Mouse (Mus musculus): ENCODE measurements around the gene N4bp3. TPM values are rescaled to one million over a fixed set of nuclear protein-coding genes. Genes with fewer than 3 reads are reported as not detected.
A peak's percentile ranks its signal among the peaks of the same experiment; 100 is the strongest.

The N4bp3 gene
- polyA plus RNA-seq, 1 experiment, result 5.3 TPM

GRCm38 (mm10) chr11:51609266-51609909, 41.3 kb downstream of the N4bp3 start:
- TF ChIP-seq MYOD1 (IDR thresholded peaks at IDR 0.05; ENCODE audit: control insufficient read depth, insufficient read length, low read depth) (no peak), USF1 (IDR thresholded peaks at IDR 0.05; ENCODE audit: low read depth) (no peak), MAX (IDR thresholded peaks at IDR 0.05) (no peak), CEBPB (IDR thresholded peaks at IDR 0.05; ENCODE audit: low read depth) (no peak), MYOG (IDR thresholded peaks at IDR 0.05; ENCODE audit: control insufficient read depth, extremely low read depth, insufficient read length) (no peak), CTCF (IDR thresholded peaks at IDR 0.05; ENCODE audit: control insufficient read depth, insufficient read depth, insufficient read length) (no peak), FOSL1 (IDR thresholded peaks at IDR 0.05; ENCODE audit: insufficient read depth, low read length, poor library complexity, severe bottlenecking) (no peak)
- peaks cover 19% of the 10 kb centered on the region for H3K79me3 ChIP-seq (ENCODE audit: low read depth)
- no peaks in the 10 kb centered on the region for H3K27me3 ChIP-seq (ENCODE audit: control insufficient read depth, insufficient read depth, insufficient read length)
- H3K36me3 ChIP-seq (ENCODE audit: control insufficient read depth, insufficient read depth), result peaks cover 14% of the 10 kb centered on the region
- H3ac ChIP-seq (ENCODE audit: control insufficient read depth, insufficient read length, low read depth), result no peak overlapping the region
- no peak overlapping the region for H3K4me3 ChIP-seq (ENCODE audit: insufficient read depth, poor library complexity, severe bottlenecking)
- H3K79me2 ChIP-seq (ENCODE audit: control insufficient read depth, insufficient read depth), result peaks cover 32% of the 10 kb centered on the region

- Histone ChIP-seq H3K36me3 (ENCODE audit: control insufficient read depth, insufficient read depth) (peaks cover 36% of the 10 kb centered on the region), H3ac (ENCODE audit: control insufficient read depth, insufficient read length, low read depth) (peak overlapping the region; percentile 90), H3K4me3 (ENCODE audit: insufficient read depth, poor library complexity, severe bottlenecking) (peak overlapping the region; percentile 99), H3K79me2 (ENCODE audit: control insufficient read depth, insufficient read depth) (peaks cover 54% of the 10 kb centered on the region), H3K27me3 (ENCODE audit: control insufficient read depth, insufficient read depth, insufficient read length) (no peaks in the 10 kb centered on the region), H3K79me3 (ENCODE audit: low read depth) (peaks cover 41% of the 10 kb centered on the region)
- TF ChIP-seq FOSL1 (IDR thresholded peaks at IDR 0.05; ENCODE audit: insufficient read depth, low read length, poor library complexity, severe bottlenecking) (no peak), CTCF (IDR thresholded peaks at IDR 0.05; ENCODE audit: control insufficient read depth, insufficient read depth, insufficient read length) (no peak), MYOG (IDR thresholded peaks at IDR 0.05; ENCODE audit: control insufficient read depth, extremely low read depth, insufficient read length) (no peak), MAX (IDR thresholded peaks at IDR 0.05) (no peak), MYOD1 (IDR thresholded peaks at IDR 0.05; ENCODE audit: control insufficient read depth, insufficient read length, low read depth) (no peak), CEBPB (IDR thresholded peaks at IDR 0.05; ENCODE audit: low read depth) (no peak)
Measured at GRCm38 (mm10) chr11:51607096-51607738, 43.4 kb downstream of the N4bp3 start.

GRCm38 (mm10) chr11:51606447-51607095, 44.1 kb downstream of the N4bp3 start, which contains the start of gene Hnrnpab:
Hnrnpab (minus strand) TSS chr11:51606847.
- peaks cover 43% of the 10 kb centered on the region for H3K36me3 ChIP-seq (ENCODE audit: control insufficient read depth, insufficient read depth)
- peak within 1 kb of the TSS; percentile 99 for H3K4me3 ChIP-seq (ENCODE audit: insufficient read depth, poor library complexity, severe bottlenecking)
- TF ChIP-seq USF1 (IDR thresholded peaks at IDR 0.05; ENCODE audit: low read depth) (no peak), MAX (IDR thresholded peaks at IDR 0.05) (peak; percentile 77)
- peaks cover 61% of the 10 kb centered on the region for H3K79me2 ChIP-seq (ENCODE audit: control insufficient read depth, insufficient read depth)
- H3ac ChIP-seq (ENCODE audit: control insufficient read depth, insufficient read length, low read depth), result peak within 1 kb of the TSS; percentile 97
- H3K27me3 ChIP-seq (ENCODE audit: control insufficient read depth, insufficient read depth, insufficient read length), result no peaks in the 10 kb centered on the region
- H3K79me3 ChIP-seq (ENCODE audit: low read depth), result peaks cover 47% of the 10 kb centered on the region

DNA sequence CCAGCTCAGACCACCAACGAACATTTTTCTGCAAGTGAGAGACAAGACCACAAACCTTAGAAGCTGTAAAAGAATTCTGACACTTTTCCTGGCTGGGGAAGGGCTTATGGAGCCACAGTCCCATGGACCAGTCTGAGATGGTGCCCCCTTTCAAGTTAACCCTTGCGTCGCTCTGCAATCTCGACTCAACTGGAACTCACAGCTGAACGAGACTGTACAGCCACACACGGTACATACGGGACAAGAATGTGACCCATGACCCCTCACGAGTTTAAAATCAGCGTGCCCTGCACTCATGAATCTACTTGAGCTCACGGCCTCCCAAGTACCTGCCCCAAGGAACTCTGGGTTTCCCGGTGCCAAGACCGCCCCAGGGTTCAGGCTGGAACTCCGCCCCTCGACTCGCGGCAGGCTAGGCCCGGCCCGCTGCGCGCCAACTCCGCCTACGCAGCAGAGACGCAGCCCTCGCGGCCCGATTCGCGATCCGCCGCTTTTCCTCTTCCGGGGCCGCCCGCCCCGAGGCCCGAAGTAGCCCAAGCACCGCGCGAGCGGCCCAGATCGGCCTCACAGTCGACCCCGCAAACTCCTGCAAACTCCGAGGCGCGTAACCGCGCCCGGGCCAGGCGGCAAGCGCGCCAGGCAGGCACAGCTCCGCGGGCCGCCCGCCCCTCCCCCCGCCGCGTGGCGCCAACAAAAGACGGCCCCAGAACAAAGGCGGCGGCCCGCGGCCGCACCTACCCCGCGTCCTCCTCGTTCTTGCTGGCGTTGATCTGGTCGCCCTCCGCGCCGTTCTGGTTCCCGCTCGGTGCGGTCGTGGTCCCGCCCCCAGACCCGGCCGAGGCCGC, 44.8 kb downstream of the N4bp3 start:
- Histone ChIP-seq H3K36me3 (ENCODE audit: control insufficient read depth, insufficient read depth) (peaks cover 50% of the 10 kb centered on the region), H3K79me3 (ENCODE audit: low read depth) (peaks cover 53% of the 10 kb centered on the region), H3K27me3 (ENCODE audit: control insufficient read depth, insufficient read depth, insufficient read length) (no peaks in the 10 kb centered on the region), H3K4me3 (ENCODE audit: insufficient read depth, poor library complexity, severe bottlenecking) (peak overlapping the region; percentile 99), H3K79me2 (ENCODE audit: control insufficient read depth, insufficient read depth) (peaks cover 68% of the 10 kb centered on the region), H3ac (ENCODE audit: control insufficient read depth, insufficient read length, low read depth) (peak overlapping the region; percentile 97)
- TF ChIP-seq CEBPB (IDR thresholded peaks at IDR 0.05; ENCODE audit: low read depth), result no peak
- no peak for TF ChIP-seq MYOD1 (IDR thresholded peaks at IDR 0.05; ENCODE audit: control insufficient read depth, insufficient read length, low read depth)
- no peak for TF ChIP-seq FOSL1 (IDR thresholded peaks at IDR 0.05; ENCODE audit: insufficient read depth, low read length, poor library complexity, severe bottlenecking)
- TF ChIP-seq CTCF (IDR thresholded peaks at IDR 0.05; ENCODE audit: control insufficient read depth, insufficient read depth, insufficient read length), result no peak
- no peak for TF ChIP-seq MYOG (IDR thresholded peaks at IDR 0.05; ENCODE audit: control insufficient read depth, extremely low read depth, insufficient read length)
- TF ChIP-seq MAX (IDR thresholded peaks at IDR 0.05), result no peak
- TF ChIP-seq USF1 (IDR thresholded peaks at IDR 0.05; ENCODE audit: low read depth), result no peak

GRCm38 (mm10) chr11:51602253-51602652, 48.4 kb downstream of the N4bp3 start:
- H3K27me3 ChIP-seq (ENCODE audit: control insufficient read depth, insufficient read depth, insufficient read length), result no peaks in the 10 kb centered on the region
- no peak for TF ChIP-seq MYOG (IDR thresholded peaks at IDR 0.05; ENCODE audit: control insufficient read depth, extremely low read depth, insufficient read length)
- TF ChIP-seq USF1 (IDR thresholded peaks at IDR 0.05; ENCODE audit: low read depth), result no peak
- no peak for TF ChIP-seq FOSL1 (IDR thresholded peaks at IDR 0.05; ENCODE audit: insufficient read depth, low read length, poor library complexity, severe bottlenecking)
- no peak for TF ChIP-seq MAX (IDR thresholded peaks at IDR 0.05)
- no peak for TF ChIP-seq CEBPB (IDR thresholded peaks at IDR 0.05; ENCODE audit: low read depth)
- TF ChIP-seq CTCF (IDR thresholded peaks at IDR 0.05; ENCODE audit: control insufficient read depth, insufficient read depth, insufficient read length), result no peak
- no peak for TF ChIP-seq MYOD1 (IDR thresholded peaks at IDR 0.05; ENCODE audit: control insufficient read depth, insufficient read length, low read depth)
- H3K79me2 ChIP-seq (ENCODE audit: control insufficient read depth, insufficient read depth), result peaks cover 93% of the 10 kb centered on the region
- H3ac ChIP-seq (ENCODE audit: control insufficient read depth, insufficient read length, low read depth), result no peak overlapping the region
- peaks cover 86% of the 10 kb centered on the region for H3K36me3 ChIP-seq (ENCODE audit: control insufficient read depth, insufficient read depth)
- H3K79me3 ChIP-seq (ENCODE audit: low read depth), result peaks cover 62% of the 10 kb centered on the region
- H3K4me3 ChIP-seq (ENCODE audit: insufficient read depth, poor library complexity, severe bottlenecking), result no peak overlapping the region

All from C2C12 (cell line).